Mouse (Mus musculus): ENCODE measurements at regions not wholly inside any gene's neighbourhood (a gene's known extent, or its start where the extent isn't known, plus 50 kb on each side); places are given as distances from the start of the nearest gene placed in this dataset.
"Not testable (repeated sequence)": the region's sequence is repeated elsewhere in the genome, so short reads cannot be mapped to it uniquely, and the experiment has no call there.

DNA sequence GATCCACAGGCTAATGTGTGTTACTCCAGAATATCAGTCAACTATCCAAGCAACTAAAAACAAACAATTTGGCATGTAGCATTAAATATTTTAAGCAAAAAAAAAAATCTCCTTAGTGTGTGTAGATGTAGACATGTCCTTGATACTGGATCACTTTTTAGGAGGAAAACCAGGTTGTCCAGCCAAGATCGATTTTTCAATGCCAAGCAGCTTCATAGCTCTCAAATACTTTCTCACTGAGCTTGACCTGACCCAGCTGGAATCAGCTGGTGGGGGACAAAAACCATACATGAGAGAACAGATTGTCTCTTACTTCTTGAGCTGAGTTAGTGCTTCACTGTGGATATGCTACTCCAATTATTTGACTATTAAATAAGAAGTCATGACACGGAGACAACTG lies 147.6 kb upstream of the Gm11146 start:
- no peak overlapping the region for H3K4me3 ChIP-seq
- H3K27ac ChIP-seq, result no peak overlapping the region
- 77% methylated on average over 2 of the region's 2 CpGs for WGBS
- no peak overlapping the region for H3K4me2 ChIP-seq
- H3K4me1 ChIP-seq (replicated peaks), result 0 out of 2 replicates have a peak, but pooled peaks cover 4% of the 10 kb centered on the region
- no peaks in the 10 kb centered on the region for H3K36me3 ChIP-seq
- no peak for ATAC-seq (replicated peaks; ENCODE audit: insufficient number of reproducible peaks, insufficient read depth, low FRiP score, low read depth)
- H3K27me3 ChIP-seq, result no peaks in the 10 kb centered on the region
- H3K9ac ChIP-seq, result no peak overlapping the region
- H3K9me3 ChIP-seq (replicated peaks), result no peaks in the 10 kb centered on the region

DNA sequence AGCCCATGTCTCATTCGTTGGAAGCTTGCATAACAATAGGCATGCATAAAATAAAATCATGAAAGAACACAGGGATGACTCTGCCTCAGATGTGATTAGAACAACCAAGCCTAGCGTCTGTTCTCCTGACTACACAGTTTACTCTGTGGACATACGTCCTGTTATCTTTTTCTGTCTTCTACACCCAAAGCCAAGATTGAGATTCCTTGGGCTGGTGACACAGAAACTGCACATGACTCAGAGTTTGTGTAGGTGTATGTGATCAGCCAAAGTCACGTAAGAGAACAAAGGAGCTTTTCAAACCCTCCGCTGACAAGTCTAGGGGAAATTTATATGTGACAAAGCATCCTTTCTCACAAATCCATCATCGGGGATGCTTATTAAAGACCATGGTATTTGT lies 141.9 kb upstream of the Gm11146 start:
- 77% methylated on average over 6 of the region's 6 CpGs for WGBS
- Histone ChIP-seq H3K9ac (no peak overlapping the region), H3K27me3 (no peaks in the 10 kb centered on the region), H3K27ac (no peak overlapping the region), H3K36me3 (no peaks in the 10 kb centered on the region), H3K4me2 (no peak overlapping the region), H3K4me1 (replicated peaks) (no peaks in the 10 kb centered on the region), H3K4me3 (no peak overlapping the region), H3K9me3 (replicated peaks) (no peaks in the 10 kb centered on the region)
- ATAC-seq (replicated peaks; ENCODE audit: insufficient number of reproducible peaks, insufficient read depth, low FRiP score, low read depth), result no peak

DNA sequence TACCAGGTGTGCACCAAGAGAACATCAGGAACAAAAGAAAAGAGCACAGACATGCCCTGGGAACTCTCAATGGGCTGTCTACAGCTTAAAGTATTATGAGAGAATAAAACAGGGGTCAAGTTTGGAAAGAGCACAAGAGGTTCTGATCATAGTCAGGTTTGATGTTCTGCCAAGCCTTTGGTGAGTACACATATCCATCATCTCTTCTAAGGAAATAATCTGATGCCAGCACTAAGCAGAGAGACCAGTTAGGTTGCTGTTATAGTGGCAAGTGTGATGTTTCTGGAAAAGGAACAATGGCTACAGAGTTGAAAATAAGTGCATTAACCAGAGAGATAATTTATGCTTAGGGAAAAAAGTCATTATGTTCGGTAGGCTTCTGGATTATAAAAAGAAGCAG lies 136.9 kb upstream of the Gm11146 start:
- Histone ChIP-seq H3K9me3 (replicated peaks) (no peaks in the 10 kb centered on the region), H3K4me2 (no peak overlapping the region), H3K4me1 (replicated peaks) (no peaks in the 10 kb centered on the region), H3K4me3 (no peak overlapping the region), H3K27me3 (no peaks in the 10 kb centered on the region), H3K36me3 (no peaks in the 10 kb centered on the region), H3K9ac (no peak overlapping the region), H3K27ac (no peak overlapping the region)
- 68% methylated on average over 1 of the region's 1 CpGs for WGBS
- no peak for ATAC-seq (replicated peaks; ENCODE audit: insufficient number of reproducible peaks, insufficient read depth, low FRiP score, low read depth)

DNA sequence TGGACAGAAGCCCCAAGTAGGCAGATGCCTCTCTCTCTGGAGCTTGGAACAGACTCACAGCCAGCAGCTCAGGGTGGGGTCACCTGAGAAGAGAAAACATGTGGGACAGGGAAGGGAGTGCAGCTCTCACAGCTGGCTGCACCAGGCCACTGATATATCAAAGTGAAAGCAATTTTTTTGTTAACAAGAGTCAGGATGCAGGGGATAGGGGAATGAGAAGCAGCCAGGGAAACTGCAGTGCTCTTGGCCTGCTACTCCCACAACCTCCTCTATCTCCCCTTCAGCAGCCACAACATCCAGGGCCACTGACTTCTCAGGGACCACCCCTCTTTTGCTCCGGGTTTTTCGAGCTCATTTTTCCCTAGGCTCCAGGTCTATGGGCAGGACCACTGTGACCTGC lies 117.5 kb upstream of the Gm11146 start:
- no peaks in the 10 kb centered on the region for H3K27me3 ChIP-seq
- H3K9ac ChIP-seq, result no peak overlapping the region
- no peak overlapping the region for H3K4me2 ChIP-seq
- 75% methylated on average over 2 of the region's 2 CpGs for whole genome bisulfite sequencing
- peaks cover 3% of the 10 kb centered on the region; the same call in 1 of the 2 replicates for H3K4me1 ChIP-seq (replicated peaks)
- no peak for ATAC-seq (replicated peaks; ENCODE audit: insufficient number of reproducible peaks, insufficient read depth, low FRiP score, low read depth)
- no peaks in the 10 kb centered on the region for H3K36me3 ChIP-seq
- no peak overlapping the region for H3K4me3 ChIP-seq
- no peak overlapping the region for H3K27ac ChIP-seq
- no peaks in the 10 kb centered on the region for H3K9me3 ChIP-seq (replicated peaks)

DNA sequence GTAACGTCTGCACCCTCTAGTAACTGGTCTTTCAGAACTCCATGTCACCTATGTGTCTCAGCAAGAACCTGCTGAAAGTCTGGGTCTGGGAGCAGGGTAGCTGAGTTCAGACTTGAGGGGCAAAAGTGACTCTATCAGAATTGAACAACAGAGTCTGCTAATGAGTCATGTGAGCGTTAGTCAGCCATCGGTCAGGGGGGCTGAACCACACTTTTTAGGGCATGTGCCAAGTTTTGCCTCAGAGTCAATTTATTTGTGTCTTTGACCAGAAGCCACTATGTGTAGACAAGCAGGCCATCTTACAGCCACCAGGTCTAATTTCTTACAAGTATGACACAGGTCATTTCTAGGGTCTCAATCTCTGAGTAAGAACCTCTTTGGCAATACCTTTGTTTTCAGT lies 115.9 kb upstream of the Gm11146 start:
- not testable (repeated sequence) for H3K4me1 ChIP-seq (replicated peaks); H3K9ac ChIP-seq; H3K27me3 ChIP-seq; ATAC-seq (replicated peaks; ENCODE audit: insufficient number of reproducible peaks, insufficient read depth, low FRiP score, low read depth); H3K27ac ChIP-seq; H3K4me3 ChIP-seq; H3K9me3 ChIP-seq (replicated peaks); H3K4me2 ChIP-seq; H3K36me3 ChIP-seq
- 82% methylated on average over 3 of the region's 3 CpGs for WGBS

DNA sequence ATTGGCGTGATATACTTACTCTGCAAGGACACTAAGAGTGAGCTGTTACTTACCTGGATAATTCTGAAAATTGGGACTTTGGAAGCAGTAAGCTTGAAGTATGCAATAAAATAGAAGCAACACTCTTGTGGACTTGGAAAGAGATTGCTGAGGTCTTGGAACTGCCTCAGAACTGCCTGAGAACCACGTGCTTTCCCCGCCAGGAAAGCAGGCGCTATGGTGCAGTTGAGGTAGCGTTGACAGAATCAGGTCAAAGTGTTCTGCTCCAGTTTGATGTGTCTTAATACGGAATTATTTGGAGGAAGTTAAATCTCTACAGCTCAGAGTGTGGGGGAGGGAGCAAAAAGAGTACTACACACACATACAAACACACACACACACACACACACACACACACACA lies 102.8 kb upstream of the Gm11146 start:
- no peaks in the 10 kb centered on the region for H3K9me3 ChIP-seq (replicated peaks)
- H3K36me3 ChIP-seq, result no peaks in the 10 kb centered on the region
- no peaks in the 10 kb centered on the region for H3K27me3 ChIP-seq
- no peak overlapping the region for H3K4me2 ChIP-seq
- no peak overlapping the region for H3K27ac ChIP-seq
- ATAC-seq (replicated peaks; ENCODE audit: insufficient number of reproducible peaks, insufficient read depth, low FRiP score, low read depth), result no peak
- H3K4me3 ChIP-seq, result no peak overlapping the region
- H3K4me1 ChIP-seq (replicated peaks), result no peaks in the 10 kb centered on the region
- H3K9ac ChIP-seq, result no peak overlapping the region
- WGBS, result 52% methylated on average over 6 of the region's 6 CpGs

DNA sequence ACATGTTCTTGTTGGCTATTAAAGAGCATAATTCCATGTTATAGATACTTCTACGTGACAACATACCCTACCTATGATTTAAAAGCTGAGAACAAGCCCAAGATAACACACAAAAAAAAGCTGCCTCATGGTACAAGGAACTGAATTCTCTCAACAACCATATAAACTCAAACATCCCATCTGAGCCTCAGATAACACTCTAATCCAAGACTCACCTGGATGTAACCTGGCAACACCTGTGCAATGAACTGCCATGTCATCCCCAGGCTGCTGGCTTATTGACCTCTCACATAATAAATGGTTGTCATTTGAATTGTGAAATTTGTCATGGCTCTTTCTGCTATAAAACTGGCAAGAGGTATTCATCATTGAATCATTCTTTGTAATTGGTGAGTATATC lies 93.5 kb upstream of the Gm11146 start:
- ATAC-seq (replicated peaks; ENCODE audit: insufficient number of reproducible peaks, insufficient read depth, low FRiP score, low read depth), result no peak
- no peaks in the 10 kb centered on the region for H3K9me3 ChIP-seq (replicated peaks)
- 90% methylated on average over 1 of the region's 1 CpGs for WGBS
- H3K4me2 ChIP-seq, result no peak overlapping the region
- H3K4me3 ChIP-seq, result no peak overlapping the region
- no peak overlapping the region for H3K27ac ChIP-seq
- H3K36me3 ChIP-seq, result no peaks in the 10 kb centered on the region
- H3K9ac ChIP-seq, result no peak overlapping the region
- H3K27me3 ChIP-seq, result no peaks in the 10 kb centered on the region
- no peaks in the 10 kb centered on the region for H3K4me1 ChIP-seq (replicated peaks)

DNA sequence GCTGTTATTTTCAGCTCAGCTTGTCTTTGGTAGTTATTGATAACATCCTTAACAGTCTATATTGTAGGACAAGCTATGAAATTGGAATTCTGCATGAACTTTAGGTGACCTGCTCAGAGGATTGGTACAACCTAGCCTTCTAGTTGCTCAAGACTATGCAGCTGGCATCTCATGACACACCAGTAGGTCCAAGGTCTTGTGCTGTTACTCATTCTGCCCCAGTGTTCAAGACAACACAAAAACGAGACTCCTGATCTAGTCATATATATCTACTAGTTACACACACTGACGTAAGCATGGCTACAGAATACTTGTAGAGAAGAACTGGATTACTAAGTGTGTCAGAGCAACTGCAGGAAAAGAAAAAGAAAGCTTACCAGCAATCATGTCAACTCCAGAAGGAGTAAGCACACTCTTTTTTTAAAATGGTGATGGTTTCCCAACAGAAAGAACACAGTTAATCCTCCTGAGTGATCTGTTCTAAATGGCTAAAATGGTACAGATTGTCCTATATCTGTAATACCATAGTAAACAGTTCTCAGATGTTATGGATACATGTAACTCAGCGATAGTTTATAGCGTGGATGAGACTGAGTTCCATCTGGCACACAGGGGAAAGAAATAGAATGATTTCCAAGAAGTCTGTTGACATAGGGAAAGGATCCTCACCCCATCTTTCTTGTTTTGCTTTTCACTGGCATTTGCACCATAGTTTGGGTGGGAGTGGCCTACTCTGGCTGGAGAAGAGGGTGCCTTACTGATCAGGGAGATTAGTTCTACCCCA lies 85.4 kb upstream of the Gm11146 start:
- H3K9ac ChIP-seq, result no peak overlapping the region
- H3K4me2 ChIP-seq, result no peak overlapping the region
- H3K36me3 ChIP-seq, result no peaks in the 10 kb centered on the region
- no peaks in the 10 kb centered on the region for H3K27me3 ChIP-seq
- no peak for ATAC-seq (replicated peaks; ENCODE audit: insufficient number of reproducible peaks, insufficient read depth, low FRiP score, low read depth)
- no peaks in the 10 kb centered on the region for H3K4me1 ChIP-seq (replicated peaks)
- H3K4me3 ChIP-seq, result no peak overlapping the region
- no peaks in the 10 kb centered on the region for H3K9me3 ChIP-seq (replicated peaks)
- H3K27ac ChIP-seq, result no peak overlapping the region
- 86% methylated on average over 4 of the region's 4 CpGs for WGBS

DNA sequence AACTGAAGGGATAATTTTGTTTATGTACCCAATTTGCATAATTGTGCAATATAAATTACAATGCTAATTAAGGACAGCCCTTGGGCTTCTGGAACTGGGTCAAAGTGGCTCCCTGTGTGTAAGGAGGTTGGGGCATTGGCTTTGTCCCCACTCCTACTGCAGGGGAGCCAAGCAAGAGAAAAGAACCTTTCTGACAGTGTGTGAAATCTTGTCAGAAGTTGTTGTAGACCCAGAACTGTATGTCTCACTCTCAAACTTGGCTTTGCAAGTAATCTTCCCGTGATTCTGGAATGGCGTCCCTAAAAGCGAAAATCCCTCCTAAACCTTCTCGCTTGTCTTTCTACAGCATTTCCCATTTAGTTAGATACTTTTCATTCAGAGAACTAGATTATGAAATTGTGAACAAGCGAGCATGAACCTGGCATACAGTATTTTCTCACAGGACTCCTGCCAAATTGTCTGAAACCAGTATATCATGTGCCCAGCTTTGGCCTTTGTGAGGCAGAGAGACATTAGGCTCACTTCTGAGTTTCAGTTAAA lies 83.8 kb upstream of the Gm11146 start:
- ATAC-seq (replicated peaks; ENCODE audit: insufficient number of reproducible peaks, insufficient read depth, low FRiP score, low read depth), result no peak
- 83% methylated on average over 5 of the region's 5 CpGs for WGBS

DNA sequence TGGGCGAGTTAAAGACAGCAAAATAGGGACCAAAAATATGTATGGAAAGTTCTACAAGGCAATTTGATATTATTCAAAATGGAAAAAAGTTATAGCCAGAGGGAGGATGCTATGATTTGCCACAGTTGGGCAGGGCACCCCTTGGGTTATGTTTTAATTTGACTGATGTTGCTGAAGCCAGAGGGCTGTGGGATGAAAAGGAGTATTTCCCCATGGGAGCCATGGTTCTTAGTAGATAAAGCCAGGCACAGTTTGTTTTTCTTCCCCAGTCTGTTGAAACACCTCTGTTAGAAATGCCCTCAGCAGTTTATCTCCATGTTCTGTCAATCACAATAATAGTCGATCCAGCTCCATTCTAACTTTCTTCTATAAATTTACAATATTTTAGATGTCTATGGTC lies 82.6 kb upstream of the Gm11146 start:
- Histone ChIP-seq H3K36me3 (no peaks in the 10 kb centered on the region), H3K9ac (no peak overlapping the region), H3K9me3 (replicated peaks) (no peaks in the 10 kb centered on the region), H3K27ac (no peak overlapping the region), H3K4me1 (replicated peaks) (no peaks in the 10 kb centered on the region), H3K27me3 (no peaks in the 10 kb centered on the region), H3K4me2 (no peak overlapping the region), H3K4me3 (no peak overlapping the region)
- 63% methylated on average over 2 of the region's 2 CpGs for WGBS
- ATAC-seq (replicated peaks; ENCODE audit: insufficient number of reproducible peaks, insufficient read depth, low FRiP score, low read depth), result no peak

More for the DNA sequence above, 83.8 kb upstream of the Gm11146 start:
- no peaks in the 10 kb centered on the region for H3K9me3 ChIP-seq (replicated peaks)
- no peaks in the 10 kb centered on the region for H3K27me3 ChIP-seq
- H3K4me3 ChIP-seq, result no peak overlapping the region
- no peaks in the 10 kb centered on the region for H3K36me3 ChIP-seq
- no peak overlapping the region for H3K27ac ChIP-seq
- H3K9ac ChIP-seq, result no peak overlapping the region
- no peak overlapping the region for H3K4me2 ChIP-seq
- H3K4me1 ChIP-seq (replicated peaks), result no peaks in the 10 kb centered on the region

DNA sequence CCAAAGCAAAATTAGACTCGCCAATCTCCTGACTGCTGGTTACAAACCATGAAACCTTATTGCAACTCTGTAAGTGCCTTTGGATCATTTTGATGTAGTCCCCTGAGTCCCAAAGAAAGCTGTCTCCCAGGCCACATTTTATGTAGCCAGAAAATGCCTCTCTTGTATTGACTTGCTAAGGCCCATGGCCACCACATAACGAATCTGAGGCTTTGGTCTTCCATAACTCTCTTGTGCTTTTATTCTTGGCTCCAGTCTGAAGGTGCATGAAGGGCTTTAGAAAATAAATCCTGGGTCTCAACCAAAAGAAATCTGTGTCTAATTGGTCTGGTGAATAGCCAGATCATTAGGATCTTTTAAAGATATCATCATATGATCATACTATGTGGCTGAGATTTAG lies 77.3 kb upstream of the Gm11146 start:
- 82% methylated on average over 2 of the region's 2 CpGs for WGBS
- H3K36me3 ChIP-seq, result no peaks in the 10 kb centered on the region
- no peak overlapping the region for H3K9ac ChIP-seq
- ATAC-seq (replicated peaks; ENCODE audit: insufficient number of reproducible peaks, insufficient read depth, low FRiP score, low read depth), result no peak
- no peak overlapping the region for H3K27ac ChIP-seq
- no peaks in the 10 kb centered on the region for H3K9me3 ChIP-seq (replicated peaks)
- H3K4me3 ChIP-seq, result no peak overlapping the region
- no peaks in the 10 kb centered on the region for H3K4me1 ChIP-seq (replicated peaks)
- no peaks in the 10 kb centered on the region for H3K27me3 ChIP-seq
- no peak overlapping the region for H3K4me2 ChIP-seq

DNA sequence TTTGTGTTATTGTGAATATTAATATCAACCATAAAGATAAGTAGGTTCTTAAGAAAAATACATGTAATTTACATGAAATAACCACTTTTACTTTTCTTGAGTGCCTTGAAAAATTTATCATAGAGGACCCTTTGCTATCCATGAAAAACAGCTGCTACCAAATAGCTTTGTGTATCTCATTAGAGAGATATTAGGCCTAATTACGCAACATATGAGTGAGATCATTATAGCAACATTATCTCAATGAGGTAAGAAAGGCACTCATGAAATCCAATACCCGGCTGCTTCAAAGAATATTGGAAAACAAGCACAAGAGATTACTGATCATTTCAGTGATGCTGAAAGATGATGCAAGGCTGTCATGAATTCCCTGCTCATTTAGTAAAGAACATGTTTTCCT lies 74.9 kb upstream of the Gm11146 start:
- no peaks in the 10 kb centered on the region for H3K4me1 ChIP-seq (replicated peaks)
- H3K36me3 ChIP-seq, result no peaks in the 10 kb centered on the region
- no peaks in the 10 kb centered on the region for H3K27me3 ChIP-seq
- H3K9me3 ChIP-seq (replicated peaks), result no peaks in the 10 kb centered on the region
- no peak overlapping the region for H3K27ac ChIP-seq
- ATAC-seq (replicated peaks; ENCODE audit: insufficient number of reproducible peaks, insufficient read depth, low FRiP score, low read depth), result no peak
- WGBS, result 82% methylated on average over 2 of the region's 2 CpGs
- H3K4me3 ChIP-seq, result no peak overlapping the region
- H3K4me2 ChIP-seq, result no peak overlapping the region
- no peak overlapping the region for H3K9ac ChIP-seq

Data from heart, embryonic 15.5 days (tissue).